Mouse (Mus musculus): Measurements from ENCODE around the gene Grip2. TPM values are rescaled to one million over a fixed set of nuclear protein-coding genes. Genes with fewer than 3 reads are reported as not detected.

Gene Grip2
- polyA plus RNA-seq, 1 experiment: 15.5 TPM

DNA sequence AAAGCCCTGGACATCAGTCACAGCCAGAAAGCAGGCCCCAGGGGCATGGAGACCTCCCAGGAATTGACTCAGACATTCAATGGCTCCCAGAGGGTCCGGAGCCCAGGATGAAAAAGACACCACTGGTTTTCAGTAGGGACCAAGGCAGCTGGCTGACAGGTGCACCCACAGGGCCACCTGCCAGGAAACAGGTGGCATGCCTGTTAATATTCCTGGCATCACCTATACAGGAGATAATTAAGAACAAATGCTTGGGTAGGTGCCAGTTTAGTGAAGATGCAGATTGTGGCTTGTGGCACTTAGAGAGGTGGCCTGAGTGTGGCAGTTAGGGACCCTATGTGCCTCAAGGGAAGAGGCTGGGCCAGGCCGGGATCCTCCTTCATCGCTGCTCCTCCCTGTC is 13.4 kb downstream of the Grip2 start:
- no peak overlapping the region for H3K27ac ChIP-seq (ENCODE audit: insufficient read depth, low read length)
- 40% methylated on average over 3 of the region's 3 CpGs for WGBS
- peak; percentile 69 to 80 for DNase-seq
- no peak overlapping the region for H3K4me3 ChIP-seq (replicated peaks; ENCODE audit: insufficient read depth, low read depth, low read length)
- TF ChIP-seq CTCF (IDR thresholded peaks at IDR 0.05; ENCODE audit: borderline replicate concordance, insufficient read depth, low read depth, low read length) (no peak), POLR2A (IDR thresholded peaks at IDR 0.05; ENCODE audit: borderline replicate concordance, insufficient read depth, low read length) (no peak)
- H3K4me1 ChIP-seq (ENCODE audit: control insufficient read depth, insufficient read depth, low read length): no peaks in the 10 kb centered on the region; the same call in 1 of the 2 replicates
- H3K27me3 ChIP-seq (ENCODE audit: control insufficient read depth, insufficient read depth, low read length): no peaks in the 10 kb centered on the region

DNA sequence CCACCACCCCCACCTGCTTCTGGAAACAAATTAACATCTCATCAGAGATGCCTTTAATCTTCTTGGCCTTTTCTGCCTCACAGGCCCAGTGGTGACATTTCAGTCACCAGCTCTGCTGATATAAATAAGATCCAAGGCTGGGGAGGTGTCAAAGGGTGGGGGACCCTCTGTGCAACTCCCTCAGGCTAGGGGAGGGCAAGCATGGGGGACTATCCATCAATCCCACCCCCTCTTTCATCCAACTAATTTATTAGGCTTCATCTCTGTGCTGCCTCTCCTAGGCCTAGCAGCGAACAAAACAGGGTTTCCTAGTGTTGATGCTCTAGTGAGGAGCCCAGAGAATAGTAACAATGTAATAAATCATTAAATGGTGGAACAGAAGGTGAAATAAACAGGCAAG is 17.0 kb downstream of the Grip2 start:
- H3K4me3 ChIP-seq (replicated peaks; ENCODE audit: insufficient read depth, low read depth, low read length): no peak overlapping the region
- peaks cover 2% of the 10 kb centered on the region for H3K4me1 ChIP-seq (ENCODE audit: control insufficient read depth, insufficient read depth, low read length)
- TF ChIP-seq POLR2A (IDR thresholded peaks at IDR 0.05; ENCODE audit: borderline replicate concordance, insufficient read depth, low read length): no peak
- no peak for TF ChIP-seq CTCF (IDR thresholded peaks at IDR 0.05; ENCODE audit: borderline replicate concordance, insufficient read depth, low read depth, low read length)
- DNase-seq: no peak
- no peaks in the 10 kb centered on the region; the same call in 1 of the 2 replicates for H3K27me3 ChIP-seq (ENCODE audit: control insufficient read depth, insufficient read depth, low read length)
- H3K27ac ChIP-seq (ENCODE audit: insufficient read depth, low read length): no peak overlapping the region
- 91% methylated on average over 1 of the region's 1 CpGs for WGBS

DNA sequence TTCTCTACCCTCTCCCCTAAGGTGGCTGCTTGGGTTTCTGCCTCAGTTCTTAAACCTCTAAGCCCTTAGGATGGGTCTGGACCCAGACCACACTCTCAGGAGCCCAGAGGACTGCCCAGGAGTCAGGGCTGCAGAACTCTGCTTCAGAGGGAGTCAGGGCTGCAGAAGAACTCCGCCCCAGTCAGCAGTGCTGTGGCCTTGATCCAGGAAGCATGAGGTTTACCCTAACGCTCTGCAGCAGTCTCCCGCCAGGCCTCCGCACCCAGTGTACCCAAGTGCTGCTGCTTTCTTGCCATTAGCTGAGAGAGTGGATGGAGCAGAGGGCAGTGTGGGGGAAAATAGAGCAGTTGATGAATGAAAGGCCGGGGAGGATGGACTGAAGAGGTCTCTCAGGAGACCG is 19.0 kb downstream of the Grip2 start:
- Histone ChIP-seq H3K4me1 (ENCODE audit: control insufficient read depth, insufficient read depth, low read length) (peaks cover 14% of the 10 kb centered on the region), H3K4me3 (replicated peaks; ENCODE audit: insufficient read depth, low read depth, low read length) (no peak overlapping the region), H3K27ac (ENCODE audit: insufficient read depth, low read length) (no peak overlapping the region), H3K27me3 (ENCODE audit: control insufficient read depth, insufficient read depth, low read length) (no peaks in the 10 kb centered on the region; the same call in 1 of the 2 replicates)
- no peak for DNase-seq
- no peak for TF ChIP-seq POLR2A (IDR thresholded peaks at IDR 0.05; ENCODE audit: borderline replicate concordance, insufficient read depth, low read length)
- TF ChIP-seq CTCF (IDR thresholded peaks at IDR 0.05; ENCODE audit: borderline replicate concordance, insufficient read depth, low read depth, low read length): no peak
- 47% methylated on average over 6 of the region's 6 CpGs for WGBS

DNA sequence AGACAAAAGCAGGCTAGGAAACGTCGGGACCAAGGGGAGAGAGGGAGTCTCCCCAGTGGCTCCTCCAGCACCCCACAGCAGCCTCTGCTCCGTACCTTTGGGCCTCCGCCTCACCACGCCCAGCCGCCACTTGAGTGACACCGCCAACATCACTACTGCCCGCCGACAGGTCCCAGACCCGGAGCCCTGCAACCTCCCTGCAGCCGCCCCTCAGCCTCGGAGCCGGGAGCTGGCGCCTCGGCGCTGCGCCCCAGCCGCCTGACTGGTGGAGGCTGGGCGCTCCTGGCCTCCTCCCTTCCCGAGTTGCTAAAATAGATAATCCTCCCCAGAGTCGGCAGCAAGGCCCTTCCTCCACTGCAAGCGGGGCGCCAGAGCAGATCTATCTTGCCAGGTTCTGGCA is 19.9 kb downstream of the Grip2 start:
- Histone ChIP-seq H3K4me1 (ENCODE audit: control insufficient read depth, insufficient read depth, low read length) (peaks cover 14% of the 10 kb centered on the region), H3K4me3 (replicated peaks; ENCODE audit: insufficient read depth, low read depth, low read length) (no peak overlapping the region), H3K27me3 (ENCODE audit: control insufficient read depth, insufficient read depth, low read length) (no peaks in the 10 kb centered on the region; the same call in 1 of the 2 replicates), H3K27ac (ENCODE audit: insufficient read depth, low read length) (no peak overlapping the region)
- 8% methylated on average over 23 of the region's 23 CpGs for WGBS
- no peak for DNase-seq
- TF ChIP-seq POLR2A (IDR thresholded peaks at IDR 0.05; ENCODE audit: borderline replicate concordance, insufficient read depth, low read length) (no peak), CTCF (IDR thresholded peaks at IDR 0.05; ENCODE audit: borderline replicate concordance, insufficient read depth, low read depth, low read length) (no peak)

DNA sequence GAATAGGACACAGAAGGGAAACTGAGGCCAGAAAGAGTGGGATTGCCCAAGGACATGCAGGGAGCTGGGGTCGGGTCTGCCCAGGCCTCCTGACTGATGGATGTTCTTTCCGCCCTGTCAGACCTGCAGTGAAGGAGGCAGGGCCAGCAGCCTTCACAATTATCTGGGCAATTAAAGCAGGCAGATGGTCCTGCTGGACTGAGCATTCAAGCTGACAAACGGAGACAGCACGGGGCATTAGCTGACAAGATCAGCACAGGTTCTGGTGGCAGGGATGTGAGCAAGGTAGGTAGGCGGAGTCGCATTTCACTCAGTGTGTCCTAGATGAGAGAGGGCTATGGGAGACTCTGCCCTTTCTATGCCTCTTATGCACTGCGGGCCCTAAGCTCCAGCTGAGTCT is 22.9 kb downstream of the Grip2 start:
- H3K4me3 ChIP-seq (replicated peaks; ENCODE audit: insufficient read depth, low read depth, low read length): no peak overlapping the region
- TF ChIP-seq POLR2A (IDR thresholded peaks at IDR 0.05; ENCODE audit: borderline replicate concordance, insufficient read depth, low read length): no peak
- no peak for TF ChIP-seq CTCF (IDR thresholded peaks at IDR 0.05; ENCODE audit: borderline replicate concordance, insufficient read depth, low read depth, low read length)
- no peak overlapping the region for H3K27ac ChIP-seq (ENCODE audit: insufficient read depth, low read length)
- 11% methylated on average over 7 of the region's 7 CpGs for WGBS
- peaks cover 14% of the 10 kb centered on the region for H3K4me1 ChIP-seq (ENCODE audit: control insufficient read depth, insufficient read depth, low read length)
- H3K27me3 ChIP-seq (ENCODE audit: control insufficient read depth, insufficient read depth, low read length): no peaks in the 10 kb centered on the region; the same call in 1 of the 2 replicates
- DNase-seq: peak; percentile 60 to 77

DNA sequence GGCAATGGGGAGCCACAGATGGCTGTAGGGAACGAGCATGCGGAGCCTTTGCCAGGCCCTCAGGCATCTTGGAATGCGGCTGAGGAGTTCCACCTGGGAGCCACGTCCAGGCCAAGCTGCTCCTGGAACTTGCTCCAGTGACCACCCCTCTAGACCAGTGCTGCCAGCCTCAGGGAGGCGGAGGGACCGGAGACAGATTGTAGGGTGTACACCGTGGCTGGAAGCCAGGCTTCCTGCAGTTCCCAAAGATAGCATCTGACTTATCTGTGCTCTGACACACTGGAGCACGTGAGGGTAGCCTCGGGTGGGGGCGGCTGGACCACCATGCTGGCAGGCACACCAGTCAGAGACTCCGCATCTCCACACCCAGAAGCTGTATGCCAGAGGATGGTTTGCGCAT is 28.6 kb downstream of the Grip2 start:
- no peak for TF ChIP-seq CTCF (IDR thresholded peaks at IDR 0.05; ENCODE audit: borderline replicate concordance, insufficient read depth, low read depth, low read length)
- TF ChIP-seq POLR2A (IDR thresholded peaks at IDR 0.05; ENCODE audit: borderline replicate concordance, insufficient read depth, low read length): no peak
- DNase-seq: peak; percentile 69 to 83
- 13% methylated on average over 12 of the region's 12 CpGs for WGBS
- Histone ChIP-seq H3K27me3 (ENCODE audit: control insufficient read depth, insufficient read depth, low read length) (no peaks in the 10 kb centered on the region), H3K4me1 (ENCODE audit: control insufficient read depth, insufficient read depth, low read length) (peaks cover 24% of the 10 kb centered on the region), H3K27ac (ENCODE audit: insufficient read depth, low read length) (no peak overlapping the region), H3K4me3 (replicated peaks; ENCODE audit: insufficient read depth, low read depth, low read length) (no peak overlapping the region)

DNA sequence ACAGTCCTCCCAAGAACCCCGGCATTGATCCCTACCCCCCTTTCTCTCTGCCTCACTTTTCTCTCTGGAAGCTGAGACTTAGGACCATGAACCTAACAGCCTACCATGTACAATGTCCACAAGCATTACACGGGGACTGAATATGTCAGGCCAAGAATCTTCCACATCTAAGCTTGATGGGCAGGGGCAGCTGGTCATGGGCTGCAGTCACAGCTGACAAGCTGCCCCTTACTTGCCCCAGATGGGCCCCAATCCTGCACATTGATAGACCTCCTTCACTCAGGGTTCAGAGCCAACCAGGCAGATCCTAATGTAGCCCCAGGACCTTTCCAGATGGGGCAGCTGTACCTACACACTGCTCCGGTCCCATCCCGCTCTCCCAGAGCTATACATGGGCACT is 30.3 kb downstream of the Grip2 start:
- WGBS: 88% methylated on average over 4 of the region's 4 CpGs
- TF ChIP-seq POLR2A (IDR thresholded peaks at IDR 0.05; ENCODE audit: borderline replicate concordance, insufficient read depth, low read length) (no peak), CTCF (IDR thresholded peaks at IDR 0.05; ENCODE audit: borderline replicate concordance, insufficient read depth, low read depth, low read length) (no peak)
- no peak overlapping the region for H3K27ac ChIP-seq (ENCODE audit: insufficient read depth, low read length)
- H3K27me3 ChIP-seq (ENCODE audit: control insufficient read depth, insufficient read depth, low read length): no peaks in the 10 kb centered on the region
- no peak overlapping the region for H3K4me3 ChIP-seq (replicated peaks; ENCODE audit: insufficient read depth, low read depth, low read length)
- no peak for DNase-seq
- peaks cover 24% of the 10 kb centered on the region for H3K4me1 ChIP-seq (ENCODE audit: control insufficient read depth, insufficient read depth, low read length)

DNA sequence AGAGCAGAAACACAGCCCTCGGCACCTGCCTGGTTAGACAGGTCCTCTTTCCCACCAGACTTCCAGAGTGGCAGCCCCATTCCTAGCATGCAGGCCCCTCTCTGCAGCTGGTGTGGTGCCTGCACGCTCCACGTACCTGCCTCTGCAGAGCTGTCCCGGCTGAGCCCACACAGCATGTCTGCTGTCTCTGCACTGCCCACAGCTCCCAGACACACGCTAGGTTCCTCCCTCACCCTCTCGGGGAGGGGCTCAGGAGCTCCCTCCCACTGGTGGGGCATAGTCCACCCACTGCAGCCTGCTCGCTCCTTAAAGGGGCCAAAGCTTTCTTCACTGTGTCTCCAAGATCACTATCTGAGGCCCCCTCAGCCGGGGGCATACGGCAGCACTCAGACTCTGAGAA is 31.0 kb downstream of the Grip2 start:
- TF ChIP-seq CTCF (IDR thresholded peaks at IDR 0.05; ENCODE audit: borderline replicate concordance, insufficient read depth, low read depth, low read length) (no peak), POLR2A (IDR thresholded peaks at IDR 0.05; ENCODE audit: borderline replicate concordance, insufficient read depth, low read length) (no peak)
- Histone ChIP-seq H3K4me3 (replicated peaks; ENCODE audit: insufficient read depth, low read depth, low read length) (no peak overlapping the region), H3K4me1 (ENCODE audit: control insufficient read depth, insufficient read depth, low read length) (peaks cover 24% of the 10 kb centered on the region), H3K27me3 (ENCODE audit: control insufficient read depth, insufficient read depth, low read length) (no peaks in the 10 kb centered on the region), H3K27ac (ENCODE audit: insufficient read depth, low read length) (no peak overlapping the region)
- WGBS: 82% methylated on average over 9 of the region's 9 CpGs
- DNase-seq: no peak
